Mouse (Mus musculus): ENCODE results near the gene Asic2. TPM values are rescaled to one million over a fixed set of nuclear protein-coding genes. Genes with fewer than 3 reads are reported as not detected.

Gene Asic2
- total RNA-seq, 2 experiments from 2014 or later, result 2.6 to 4.8 TPM

- no peak for DNase-seq
Observed at GRCm38 (mm10) chr11:81841001-81841400, 127.3 kb downstream of the Asic2 start.

GRCm38 (mm10) chr11:81838426-81838825 lies 129.8 kb downstream of the Asic2 start:
- no peak for DNase-seq

- no peak for DNase-seq
Observed at GRCm38 (mm10) chr11:81832381-81832780, 135.9 kb downstream of the Asic2 start.

GRCm38 (mm10) chr11:81816531-81816930 lies 151.7 kb downstream of the Asic2 start:
- no peak for DNase-seq

GRCm38 (mm10) chr11:81814816-81815215 lies 153.4 kb downstream of the Asic2 start:
- DNase-seq, result peak; percentile 37

- no peak for DNase-seq
Observed at GRCm38 (mm10) chr11:81806905-81807659, 161.2 kb downstream of the Asic2 start.

GRCm38 (mm10) chr11:81803544-81803943 lies 164.7 kb downstream of the Asic2 start:
- DNase-seq, result no peak

- no peak for DNase-seq
Observed at GRCm38 (mm10) chr11:81802614-81803013, 165.6 kb downstream of the Asic2 start.

- DNase-seq, result no peak
Observed at GRCm38 (mm10) chr11:81800899-81801298, 167.4 kb downstream of the Asic2 start.

GRCm38 (mm10) chr11:81793588-81793987 lies 174.7 kb downstream of the Asic2 start:
- DNase-seq, result no peak

GRCm38 (mm10) chr11:81791579-81791978 lies 176.7 kb downstream of the Asic2 start:
- DNase-seq, result no peak

- peak; percentile 23 for DNase-seq
Observed at GRCm38 (mm10) chr11:81780596-81780995, 187.7 kb downstream of the Asic2 start.

- peak; percentile 51 for DNase-seq
Observed at GRCm38 (mm10) chr11:81779881-81780280, 188.4 kb downstream of the Asic2 start.

- DNase-seq, result no peak
Observed at GRCm38 (mm10) chr11:81771195-81771895, 196.9 kb downstream of the Asic2 start.

- DNase-seq, result no peak
Observed at GRCm38 (mm10) chr11:81769691-81770260, 198.5 kb downstream of the Asic2 start.

- no peak for DNase-seq
Observed at GRCm38 (mm10) chr11:81768305-81768704, 200.0 kb downstream of the Asic2 start.

- peak; percentile 28 for DNase-seq
Observed at GRCm38 (mm10) chr11:81767781-81768180, 200.5 kb downstream of the Asic2 start.

- DNase-seq, result no peak
Observed at GRCm38 (mm10) chr11:81765288-81765687, 203.0 kb downstream of the Asic2 start.

- no peak for DNase-seq
Observed at GRCm38 (mm10) chr11:81764778-81765177, 203.5 kb downstream of the Asic2 start.

GRCm38 (mm10) chr11:81757221-81757620 lies 211.0 kb downstream of the Asic2 start:
- no peak for DNase-seq

- no peak for DNase-seq
Observed at GRCm38 (mm10) chr11:81750876-81751275, 217.4 kb downstream of the Asic2 start.

GRCm38 (mm10) chr11:81750016-81750415 lies 218.2 kb downstream of the Asic2 start:
- DNase-seq, result no peak

- DNase-seq, result no peak
Observed at GRCm38 (mm10) chr11:81738995-81739394, 229.3 kb downstream of the Asic2 start.

Data from adrenal gland, postnatal 10 days (tissue).